Mouse (Mus musculus): ENCODE data around the gene Cd47. TPM values are rescaled to one million over a fixed set of nuclear protein-coding genes. Genes with fewer than 3 reads are reported as not detected.

The Cd47 gene
- polyA plus RNA-seq, 1 experiment from 2014 or later = 157 TPM

DNA sequence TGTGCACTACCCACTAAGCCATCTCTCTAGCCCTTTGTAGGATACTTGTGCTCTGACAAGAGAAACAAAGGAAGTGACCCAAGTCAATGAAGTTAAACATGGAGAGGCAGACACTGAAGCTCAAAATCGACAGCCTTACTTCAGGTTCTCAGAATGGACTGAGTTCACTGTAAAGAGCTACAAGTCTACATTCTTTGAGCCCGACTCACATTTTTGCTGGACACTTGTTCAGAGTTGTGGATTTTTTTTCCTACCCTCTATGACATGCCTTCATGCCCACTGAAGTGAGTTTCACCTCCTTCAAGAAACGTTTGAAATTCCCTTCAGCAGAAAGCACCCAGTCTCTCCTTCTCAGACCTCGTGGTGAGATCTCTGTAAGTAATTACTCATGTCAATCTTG lies 148.9 kb downstream of the Cd47 start:
- H3K4me3 ChIP-seq (ENCODE audit: low read depth, low read length) = no peak overlapping the region
- no peak for ATAC-seq
- no peaks in the 10 kb centered on the region for H3K4me1 ChIP-seq (ENCODE audit: control insufficient read depth, insufficient read depth, low read length)
- no peaks in the 10 kb centered on the region for H3K9me3 ChIP-seq (replicated peaks; ENCODE audit: control insufficient read depth, low read length, poor library complexity, severe bottlenecking)
- H3K27me3 ChIP-seq (ENCODE audit: control insufficient read depth, insufficient read depth, low read depth, low read length) = no peaks in the 10 kb centered on the region
- no peak overlapping the region for H3K9ac ChIP-seq (ENCODE audit: low read depth, low read length)
- WGBS = 73% methylated on average over 4 of the region's 4 CpGs
- no peak overlapping the region for H3K4me2 ChIP-seq (ENCODE audit: low read length)
- H3K27ac ChIP-seq (ENCODE audit: low read length) = no peak overlapping the region
- no peaks in the 10 kb centered on the region for H3K36me3 ChIP-seq (ENCODE audit: control insufficient read depth, insufficient read depth, low read length)

DNA sequence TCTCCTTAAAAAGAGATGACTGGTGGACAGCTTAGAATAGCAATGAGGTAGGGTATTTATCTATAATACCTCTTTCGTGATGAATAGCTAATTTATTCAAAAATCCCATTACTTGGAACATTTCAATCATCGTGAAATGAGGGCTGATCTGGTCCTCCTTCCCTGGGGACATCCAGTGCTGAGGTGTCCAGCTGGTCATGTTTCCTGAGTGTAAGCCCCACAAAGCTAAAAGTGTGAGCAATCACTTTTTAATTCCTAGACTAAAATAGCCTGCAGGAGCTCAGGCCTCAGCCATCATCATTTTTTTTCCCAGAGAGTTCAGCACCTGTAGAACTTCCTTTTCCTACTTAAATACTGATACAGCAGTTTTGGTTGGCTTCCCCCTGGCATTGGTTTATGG lies 150.0 kb downstream of the Cd47 start:
- no peaks in the 10 kb centered on the region for H3K4me1 ChIP-seq (ENCODE audit: control insufficient read depth, insufficient read depth, low read length)
- H3K9me3 ChIP-seq (replicated peaks; ENCODE audit: control insufficient read depth, low read length, poor library complexity, severe bottlenecking) = no peaks in the 10 kb centered on the region
- H3K36me3 ChIP-seq (ENCODE audit: control insufficient read depth, insufficient read depth, low read length) = no peaks in the 10 kb centered on the region
- H3K27ac ChIP-seq (ENCODE audit: low read length) = no peak overlapping the region
- H3K9ac ChIP-seq (ENCODE audit: low read depth, low read length) = no peak overlapping the region
- no peaks in the 10 kb centered on the region for H3K27me3 ChIP-seq (ENCODE audit: control insufficient read depth, insufficient read depth, low read depth, low read length)
- WGBS = 10% methylated on average over 2 of the region's 2 CpGs
- no peak for ATAC-seq
- H3K4me3 ChIP-seq (ENCODE audit: low read depth, low read length) = no peak overlapping the region
- H3K4me2 ChIP-seq (ENCODE audit: low read length) = no peak overlapping the region

GRCm38 (mm10) chr16:49951288-49951691 lies 151.0 kb downstream of the Cd47 start:
- H3K36me3 ChIP-seq (ENCODE audit: control insufficient read depth, insufficient read depth, low read length) = no peaks in the 10 kb centered on the region
- H3K4me3 ChIP-seq (ENCODE audit: low read depth, low read length) = no peak overlapping the region
- no peaks in the 10 kb centered on the region for H3K27me3 ChIP-seq (ENCODE audit: control insufficient read depth, insufficient read depth, low read depth, low read length)
- no peaks in the 10 kb centered on the region for H3K9me3 ChIP-seq (replicated peaks; ENCODE audit: control insufficient read depth, low read length, poor library complexity, severe bottlenecking)
- WGBS = 87% methylated on average over 2 of the region's 2 CpGs
- no peak overlapping the region for H3K27ac ChIP-seq (ENCODE audit: low read length)
- no peak for ATAC-seq
- H3K4me1 ChIP-seq (ENCODE audit: control insufficient read depth, insufficient read depth, low read length) = no peaks in the 10 kb centered on the region
- H3K4me2 ChIP-seq (ENCODE audit: low read length) = no peak overlapping the region
- no peak overlapping the region for H3K9ac ChIP-seq (ENCODE audit: low read depth, low read length)

DNA sequence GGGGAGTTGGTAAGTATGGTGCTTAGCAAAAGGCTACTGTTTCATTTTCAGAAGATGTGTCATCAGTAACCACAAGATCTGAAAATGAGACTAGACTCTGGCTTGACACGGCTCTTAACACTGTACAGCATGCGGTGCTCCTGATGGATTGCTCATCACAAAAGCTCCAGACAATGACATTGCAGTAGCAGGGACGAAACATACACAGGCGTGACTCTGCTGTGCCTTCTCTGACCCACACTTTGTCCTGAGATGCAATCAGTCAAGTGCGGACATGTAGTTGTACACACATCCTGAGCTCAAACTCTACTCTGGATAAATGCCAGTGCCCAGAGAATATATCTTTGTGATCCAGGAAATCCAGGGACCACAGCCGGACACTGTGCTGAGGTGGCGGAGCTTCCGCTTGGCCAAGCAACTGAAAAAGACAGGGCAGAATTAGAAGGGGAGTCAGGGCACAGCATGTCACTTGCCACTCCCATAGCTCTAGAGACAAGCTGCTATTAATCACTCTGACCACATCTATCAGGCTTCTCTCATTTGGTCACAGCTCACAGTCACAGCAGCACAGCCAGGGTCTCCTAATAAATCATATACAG lies 151.7 kb downstream of the Cd47 start:
- Histone ChIP-seq H3K4me1 (ENCODE audit: control insufficient read depth, insufficient read depth, low read length) (no peaks in the 10 kb centered on the region), H3K4me3 (ENCODE audit: low read depth, low read length) (no peak overlapping the region), H3K9ac (ENCODE audit: low read depth, low read length) (no peak overlapping the region), H3K27me3 (ENCODE audit: control insufficient read depth, insufficient read depth, low read depth, low read length) (no peaks in the 10 kb centered on the region), H3K9me3 (replicated peaks; ENCODE audit: control insufficient read depth, low read length, poor library complexity, severe bottlenecking) (no peaks in the 10 kb centered on the region), H3K4me2 (ENCODE audit: low read length) (no peak overlapping the region), H3K36me3 (ENCODE audit: control insufficient read depth, insufficient read depth, low read length) (no peaks in the 10 kb centered on the region), H3K27ac (ENCODE audit: low read length) (no peak overlapping the region)
- 83% methylated on average over 8 of the region's 8 CpGs for WGBS
- no peak for ATAC-seq

GRCm38 (mm10) chr16:49953817-49954216 lies 153.5 kb downstream of the Cd47 start:
- H3K27me3 ChIP-seq (ENCODE audit: control insufficient read depth, insufficient read depth, low read depth, low read length) = no peaks in the 10 kb centered on the region
- H3K4me2 ChIP-seq (ENCODE audit: low read length) = no peak overlapping the region
- no peak for ATAC-seq
- no peak overlapping the region for H3K4me3 ChIP-seq (ENCODE audit: low read depth, low read length)
- no peaks in the 10 kb centered on the region for H3K36me3 ChIP-seq (ENCODE audit: control insufficient read depth, insufficient read depth, low read length)
- no peak overlapping the region for H3K27ac ChIP-seq (ENCODE audit: low read length)
- no peaks in the 10 kb centered on the region for H3K9me3 ChIP-seq (replicated peaks; ENCODE audit: control insufficient read depth, low read length, poor library complexity, severe bottlenecking)
- no peaks in the 10 kb centered on the region for H3K4me1 ChIP-seq (ENCODE audit: control insufficient read depth, insufficient read depth, low read length)
- no peak overlapping the region for H3K9ac ChIP-seq (ENCODE audit: low read depth, low read length)
- 84% methylated on average over 3 of the region's 3 CpGs for WGBS

DNA sequence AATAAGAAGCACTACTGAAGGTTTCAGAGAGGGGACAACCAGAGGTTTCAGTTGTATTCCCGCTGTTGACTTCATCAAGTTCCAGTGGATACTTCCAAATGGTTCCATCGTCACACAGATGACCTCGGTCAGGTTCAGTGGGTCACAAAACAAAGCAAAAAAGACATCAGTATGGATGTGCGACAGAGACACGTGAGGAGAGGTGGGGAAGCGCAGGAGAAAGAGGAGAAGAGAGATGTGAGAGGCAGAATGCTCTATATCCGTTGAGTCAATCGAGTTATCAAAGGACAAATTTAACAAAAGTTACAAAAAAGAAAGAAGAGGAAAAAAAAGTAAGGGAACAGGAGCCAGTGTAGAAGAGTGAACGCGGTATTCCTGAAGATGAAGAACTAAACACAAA lies 154.6 kb downstream of the Cd47 start:
- H3K9ac ChIP-seq (ENCODE audit: low read depth, low read length) = no peak overlapping the region
- H3K27ac ChIP-seq (ENCODE audit: low read length) = no peak overlapping the region
- no peak for ATAC-seq
- no peaks in the 10 kb centered on the region for H3K9me3 ChIP-seq (replicated peaks; ENCODE audit: control insufficient read depth, low read length, poor library complexity, severe bottlenecking)
- no peak overlapping the region for H3K4me3 ChIP-seq (ENCODE audit: low read depth, low read length)
- WGBS = 94% methylated on average over 10 of the region's 10 CpGs
- H3K4me1 ChIP-seq (ENCODE audit: control insufficient read depth, insufficient read depth, low read length) = no peaks in the 10 kb centered on the region
- H3K36me3 ChIP-seq (ENCODE audit: control insufficient read depth, insufficient read depth, low read length) = no peaks in the 10 kb centered on the region
- H3K4me2 ChIP-seq (ENCODE audit: low read length) = no peak overlapping the region
- no peaks in the 10 kb centered on the region for H3K27me3 ChIP-seq (ENCODE audit: control insufficient read depth, insufficient read depth, low read depth, low read length)

GRCm38 (mm10) chr16:49955325-49955724 lies 155.0 kb downstream of the Cd47 start:
- ATAC-seq = no peak
- Histone ChIP-seq H3K27ac (ENCODE audit: low read length) (no peak overlapping the region), H3K27me3 (ENCODE audit: control insufficient read depth, insufficient read depth, low read depth, low read length) (no peaks in the 10 kb centered on the region), H3K36me3 (ENCODE audit: control insufficient read depth, insufficient read depth, low read length) (no peaks in the 10 kb centered on the region), H3K4me2 (ENCODE audit: low read length) (no peak overlapping the region), H3K4me3 (ENCODE audit: low read depth, low read length) (no peak overlapping the region), H3K4me1 (ENCODE audit: control insufficient read depth, insufficient read depth, low read length) (no peaks in the 10 kb centered on the region), H3K9ac (ENCODE audit: low read depth, low read length) (no peak overlapping the region), H3K9me3 (replicated peaks; ENCODE audit: control insufficient read depth, low read length, poor library complexity, severe bottlenecking) (no peaks in the 10 kb centered on the region)
- WGBS = 67% methylated on average over 2 of the region's 2 CpGs

GRCm38 (mm10) chr16:49955952-49956351 lies 155.6 kb downstream of the Cd47 start:
- H3K27me3 ChIP-seq (ENCODE audit: control insufficient read depth, insufficient read depth, low read depth, low read length) = no peaks in the 10 kb centered on the region
- H3K9ac ChIP-seq (ENCODE audit: low read depth, low read length) = no peak overlapping the region
- H3K4me3 ChIP-seq (ENCODE audit: low read depth, low read length) = no peak overlapping the region
- no peak overlapping the region for H3K27ac ChIP-seq (ENCODE audit: low read length)
- H3K4me2 ChIP-seq (ENCODE audit: low read length) = no peak overlapping the region
- H3K4me1 ChIP-seq (ENCODE audit: control insufficient read depth, insufficient read depth, low read length) = no peaks in the 10 kb centered on the region
- no peak for ATAC-seq
- no peaks in the 10 kb centered on the region for H3K36me3 ChIP-seq (ENCODE audit: control insufficient read depth, insufficient read depth, low read length)
- H3K9me3 ChIP-seq (replicated peaks; ENCODE audit: control insufficient read depth, low read length, poor library complexity, severe bottlenecking) = no peaks in the 10 kb centered on the region
- WGBS = 89% methylated on average over 2 of the region's 2 CpGs

DNA sequence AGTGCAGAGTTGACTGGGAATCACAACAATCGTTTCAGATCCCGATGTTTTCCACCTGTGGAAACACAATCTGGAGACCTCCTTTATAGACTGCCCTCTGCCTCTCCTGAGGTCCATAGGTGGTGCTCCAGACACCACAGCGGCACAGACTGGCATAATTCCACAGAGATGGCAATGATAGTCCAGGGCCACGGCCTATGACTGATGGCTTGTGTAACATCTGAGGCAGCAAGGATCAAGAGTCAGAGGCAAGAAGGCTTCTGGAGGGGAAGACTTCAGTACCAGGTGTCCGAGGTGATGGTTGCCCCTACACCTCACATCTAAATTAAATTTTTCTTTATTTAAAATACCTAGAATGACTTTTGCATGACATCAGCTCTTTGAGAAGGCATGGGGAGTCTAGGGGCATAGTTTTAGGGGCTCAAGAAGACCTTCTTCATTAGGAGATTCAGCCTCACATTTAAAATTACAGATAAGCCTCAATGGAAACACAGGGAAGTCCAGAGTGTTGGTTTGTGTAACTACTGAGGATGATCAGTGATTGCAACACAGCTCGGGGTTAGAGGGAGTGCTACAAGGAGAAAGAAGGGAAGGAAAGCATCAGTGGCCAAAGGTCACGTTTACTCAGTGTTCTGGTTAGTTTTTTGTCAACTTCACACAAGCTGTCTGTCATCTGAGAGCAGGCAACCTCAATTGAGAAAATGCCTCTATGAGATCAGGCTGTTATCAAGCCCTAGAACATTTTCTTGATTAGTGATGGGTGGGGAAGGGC lies 156.4 kb downstream of the Cd47 start:
- H3K27me3 ChIP-seq (ENCODE audit: control insufficient read depth, insufficient read depth, low read depth, low read length) = no peaks in the 10 kb centered on the region
- WGBS = 87% methylated on average over 7 of the region's 7 CpGs
- no peak overlapping the region for H3K9ac ChIP-seq (ENCODE audit: low read depth, low read length)
- ATAC-seq = no peak
- no peak overlapping the region for H3K4me2 ChIP-seq (ENCODE audit: low read length)
- no peaks in the 10 kb centered on the region for H3K36me3 ChIP-seq (ENCODE audit: control insufficient read depth, insufficient read depth, low read length)
- H3K4me3 ChIP-seq (ENCODE audit: low read depth, low read length) = no peak overlapping the region
- H3K27ac ChIP-seq (ENCODE audit: low read length) = no peak overlapping the region
- no peaks in the 10 kb centered on the region for H3K9me3 ChIP-seq (replicated peaks; ENCODE audit: control insufficient read depth, low read length, poor library complexity, severe bottlenecking)
- no peaks in the 10 kb centered on the region for H3K4me1 ChIP-seq (ENCODE audit: control insufficient read depth, insufficient read depth, low read length)
